Mouse (Mus musculus): ENCODE measurements around the gene Hs3st3a1. TPM values are rescaled to one million over a fixed set of nuclear protein-coding genes. Genes with fewer than 3 reads are reported as not detected.
A peak's percentile ranks its signal among the peaks of the same experiment; 100 is the strongest.

Gene Hs3st3a1
- total and polyA plus RNA-seq, 3 experiments, result 0.03 TPM; not detected in 2

- TF ChIP-seq MAFK (IDR thresholded peaks at IDR 0.05; ENCODE audit: borderline replicate concordance, low read depth, low read length) (peak; percentile 73), MEF2A (IDR thresholded peaks at IDR 0.05; ENCODE audit: extremely low read depth, insufficient replicate concordance, low read depth, low read length, poor library complexity, severe bottlenecking) (peak; percentile 73; the same call in 1 of the 2 replicates)
Observed at GRCm38 (mm10) chr11:64509106-64509505, 74.0 kb downstream of the Hs3st3a1 start (continued).

DNA sequence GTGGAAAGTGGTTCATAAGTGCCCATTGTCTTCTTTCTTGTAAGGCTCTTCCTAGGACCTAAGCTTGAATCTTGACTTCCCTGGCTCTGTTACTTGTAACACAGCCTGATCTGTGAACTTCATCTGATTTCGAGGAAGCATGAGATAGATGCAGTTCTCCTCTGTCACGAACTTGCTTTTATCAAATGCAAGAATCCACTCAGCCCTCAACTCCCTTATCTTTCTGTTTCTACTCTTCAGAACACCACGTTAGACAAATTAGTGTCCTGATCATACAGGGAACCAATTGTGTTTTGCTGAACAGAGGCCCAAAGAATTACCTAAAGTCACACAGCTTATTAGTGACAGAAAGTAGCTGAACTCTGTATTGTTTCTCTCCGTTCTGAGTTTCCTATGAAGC is 77.2 kb downstream of the Hs3st3a1 start:
- H3K4me3 ChIP-seq (ENCODE audit: control insufficient read depth in 1 of 2, insufficient read depth in 1 of 2, low read depth in 2 of 2, low read length in 2 of 2), result no peak overlapping the region
- DNase-seq (ENCODE audit: low read depth, low spot score), result peak; percentile 56
- H3K27me3 ChIP-seq (ENCODE audit: control insufficient read depth in 1 of 2, insufficient read depth in 2 of 2, low read length in 2 of 2), result no peaks in the 10 kb centered on the region
- no peaks in the 10 kb centered on the region for H3K79me2 ChIP-seq (ENCODE audit: control insufficient read depth, insufficient read depth, low read length, poor library complexity)
- peaks cover 52 to 76% of the 10 kb centered on the region in 2 experiments for H3K4me1 ChIP-seq (ENCODE audit: control insufficient read depth in 1 of 2, insufficient read depth in 2 of 2, low read length in 2 of 2)
- H3K36me3 ChIP-seq (ENCODE audit: control insufficient read depth in 1 of 2, insufficient read depth in 2 of 2, low read length in 2 of 2), result peaks cover 0 to 66% of the 10 kb centered on the region in 2 experiments; a peak in 2 of 4 replicates
- H3K9ac ChIP-seq (ENCODE audit: control insufficient read depth, low read depth, low read length, poor library complexity, severe bottlenecking), result peak overlapping the region; percentile 40; the same call in 1 of the 2 replicates
- H3K27ac ChIP-seq (ENCODE audit: control insufficient read depth, low read depth, low read length), result peak overlapping the region; percentile 82
- H3K9me3 ChIP-seq (replicated peaks; ENCODE audit: insufficient read depth, low read length), result no peaks in the 10 kb centered on the region
- TF ChIP-seq GATA1 (IDR thresholded peaks at IDR 0.05; ENCODE audit: low read depth, low read length) (peak; percentile 85), SIN3A (IDR thresholded peaks at IDR 0.05; ENCODE audit: low read length) (peak; percentile 26; the same call in 1 of the 2 replicates), NRF1 (IDR thresholded peaks at IDR 0.05; ENCODE audit: insufficient read depth, low read depth, low read length, poor library complexity, severe bottlenecking) (no peak), EP300 (IDR thresholded peaks at IDR 0.05; ENCODE audit: low read depth in 1 of 2, low read length in 2 of 2) (peak; percentile 35 to 67), TCF12 (IDR thresholded peaks at IDR 0.05; ENCODE audit: low read depth, low read length) (peak; percentile 54; the same call in 1 of the 2 replicates), ETS1 (IDR thresholded peaks at IDR 0.05; ENCODE audit: low read depth, low read length) (peak; percentile 63), CHD1 (IDR thresholded peaks at IDR 0.05; ENCODE audit: low read depth, low read length) (no peak), RCOR1 (IDR thresholded peaks at IDR 0.05; ENCODE audit: low read depth, low read length) (peak; percentile 64; the same call in 1 of the 2 replicates), BHLHE40 (IDR thresholded peaks at IDR 0.05; ENCODE audit: borderline replicate concordance, low read depth, low read length) (peak; percentile 10; the same call in 1 of the 2 replicates), MAX (IDR thresholded peaks at IDR 0.05; ENCODE audit: low read length) (0 out of 2 replicates have a peak, but pooled peaks have one; percentile 24), KAT2A (conservative IDR thresholded peaks at IDR 0.05; ENCODE audit: low read depth, low read length) (no peak)

- H3K9ac ChIP-seq (ENCODE audit: control insufficient read depth, low read depth, low read length, poor library complexity, severe bottlenecking), result peak overlapping the region; percentile 28
- peaks cover 60 to 80% of the 10 kb centered on the region in 2 experiments for H3K4me1 ChIP-seq (ENCODE audit: control insufficient read depth in 1 of 2, insufficient read depth in 2 of 2, low read length in 2 of 2)
- peak overlapping the region; percentile 91 for H3K27ac ChIP-seq (ENCODE audit: control insufficient read depth, low read depth, low read length)
- peak; percentile 84 for DNase-seq (ENCODE audit: low read depth, low spot score)
- no peaks in the 10 kb centered on the region for H3K27me3 ChIP-seq (ENCODE audit: control insufficient read depth in 1 of 2, insufficient read depth in 2 of 2, low read length in 2 of 2)
- H3K79me2 ChIP-seq (ENCODE audit: control insufficient read depth, insufficient read depth, low read length, poor library complexity), result no peaks in the 10 kb centered on the region
- H3K4me3 ChIP-seq (ENCODE audit: control insufficient read depth in 1 of 2, insufficient read depth in 1 of 2, low read depth in 2 of 2, low read length in 2 of 2), result peak overlapping the region in 1 of 2 experiments; percentile 30; a peak in 1 of 4 replicates
- peaks cover 0 to 77% of the 10 kb centered on the region in 2 experiments; a peak in 2 of 4 replicates for H3K36me3 ChIP-seq (ENCODE audit: control insufficient read depth in 1 of 2, insufficient read depth in 2 of 2, low read length in 2 of 2)
- H3K9me3 ChIP-seq (replicated peaks; ENCODE audit: insufficient read depth, low read length), result no peaks in the 10 kb centered on the region
- TF ChIP-seq SMC3 (IDR thresholded peaks at IDR 0.05; ENCODE audit: low read depth, low read length), result no peak
- no peak for TF ChIP-seq GABPA (IDR thresholded peaks at IDR 0.05; ENCODE audit: low read depth, low read length)
- TF ChIP-seq TAL1 (IDR thresholded peaks at IDR 0.05; ENCODE audit: low read length), result no peak
- peak; percentile 52; the same call in 1 of the 2 replicates for TF ChIP-seq HCFC1 (IDR thresholded peaks at IDR 0.05; ENCODE audit: low read depth, low read length)
- TF ChIP-seq UBTF (IDR thresholded peaks at IDR 0.05; ENCODE audit: borderline replicate concordance, insufficient read depth, low read depth, low read length), result no peak
- peak; percentile 86 for TF ChIP-seq MYB (IDR thresholded peaks at IDR 0.05; ENCODE audit: low read depth, low read length)
- 0 out of 2 replicates have a peak, but pooled peaks have one; percentile 39 for TF ChIP-seq ZKSCAN1 (IDR thresholded peaks at IDR 0.05; ENCODE audit: low read depth, low read length)
- 0 out of 2 replicates have a peak, but pooled peaks have one; percentile 13 for TF ChIP-seq ELF1 (IDR thresholded peaks at IDR 0.05; ENCODE audit: low read depth, low read length)
- TF ChIP-seq CHD2 (IDR thresholded peaks at IDR 0.05; ENCODE audit: low read length), result no peak; the same call in 1 of the 2 replicates
- TF ChIP-seq SIN3A (IDR thresholded peaks at IDR 0.05; ENCODE audit: low read length), result peak; percentile 80
- TF ChIP-seq EP300 (IDR thresholded peaks at IDR 0.05; ENCODE audit: low read depth in 1 of 2, low read length in 2 of 2), result peak; percentile 94 to 96
- TF ChIP-seq NRF1 (IDR thresholded peaks at IDR 0.05; ENCODE audit: insufficient read depth, low read depth, low read length, poor library complexity, severe bottlenecking), result no peak
- no peak for TF ChIP-seq E2F4 (IDR thresholded peaks at IDR 0.05; ENCODE audit: borderline replicate concordance, low read depth, low read length)
- peak; percentile 36; the same call in 1 of the 2 replicates for TF ChIP-seq MAFK (IDR thresholded peaks at IDR 0.05; ENCODE audit: borderline replicate concordance, low read depth, low read length)
- peak; percentile 92; the same call in 1 of the 2 replicates for TF ChIP-seq MEF2A (IDR thresholded peaks at IDR 0.05; ENCODE audit: extremely low read depth, insufficient replicate concordance, low read depth, low read length, poor library complexity, severe bottlenecking)
- peak; percentile 91 for TF ChIP-seq ETS1 (IDR thresholded peaks at IDR 0.05; ENCODE audit: low read depth, low read length)
- no peak for TF ChIP-seq RAD21 (IDR thresholded peaks at IDR 0.05; ENCODE audit: low read depth, low read length)
- TF ChIP-seq MAX (IDR thresholded peaks at IDR 0.05; ENCODE audit: low read length), result no peak
- TF ChIP-seq CTCF (IDR thresholded peaks at IDR 0.05 in 2 of 3, conservative IDR thresholded peaks at IDR 0.05 in 1 of 3; ENCODE audit: control insufficient read depth in 1 of 3, insufficient read depth in 1 of 3, low read depth in 2 of 3, low read length in 3 of 3, poor library complexity in 1 of 3, severe bottlenecking in 1 of 3), result no peak
- peak; percentile 87 for TF ChIP-seq GATA1 (IDR thresholded peaks at IDR 0.05; ENCODE audit: low read depth, low read length)
- TF ChIP-seq POLR2A (IDR thresholded peaks at IDR 0.05; ENCODE audit: control insufficient read depth in 1 of 2, insufficient read depth in 1 of 2, low read depth in 1 of 2, low read length in 2 of 2, poor library complexity in 1 of 2), result no peak
Observed at GRCm38 (mm10) chr11:64513419-64513818, 78.3 kb downstream of the Hs3st3a1 start.

Measured in MEL (cell line).